Mouse (Mus musculus): ENCODE data around the gene Prpf8. TPM values are rescaled to one million over a fixed set of nuclear protein-coding genes. Genes with fewer than 3 reads are reported as not detected.

Gene Prpf8
- total RNA-seq, 2 experiments from 2014 or later = 117 to 121 TPM

- no peak for DNase-seq (ENCODE audit: extremely low spot score in 1 of 2, low spot score in 2 of 2)
- intact Hi-C loops (cut with DNase I) = no loop called here
Measured at GRCm38 (mm10) chr11:75470675-75471074, 15.9 kb upstream of the Prpf8 start.

- intact Hi-C loops (cut with DNase I) = no loop called here
- no peak for DNase-seq (ENCODE audit: extremely low spot score in 1 of 2, low spot score in 2 of 2)
Measured at GRCm38 (mm10) chr11:75472469-75473081, 14.0 kb upstream of the Prpf8 start.

- intact Hi-C loops (cut with DNase I) = no loop called here
Measured at GRCm38 (mm10) chr11:75473376-75473775, 13.2 kb upstream of the Prpf8 start.

GRCm38 (mm10) chr11:75486192-75486591 lies 424 bp upstream of the Prpf8 start:
- intact Hi-C loops (cut with DNase I) = no loop called here
- no peak for DNase-seq (ENCODE audit: extremely low spot score in 1 of 2, low spot score in 2 of 2)

More at GRCm38 (mm10) chr11:75473376-75473775, 13.2 kb upstream of the Prpf8 start:
- DNase-seq (ENCODE audit: extremely low spot score in 1 of 2, low spot score in 2 of 2) = no peak

GRCm38 (mm10) chr11:75487496-75487895 lies 880 bp downstream of the Prpf8 start:
- no peak for DNase-seq (ENCODE audit: extremely low spot score in 1 of 2, low spot score in 2 of 2)
- intact Hi-C loops (cut with DNase I) = no loop called here

GRCm38 (mm10) chr11:75494296-75495049 lies 7.9 kb downstream of the Prpf8 start:
- no peak for DNase-seq (ENCODE audit: extremely low spot score in 1 of 2, low spot score in 2 of 2)
- intact Hi-C loops (cut with DNase I) = loop anchor here (2.0 kb wide), 1 partner anchor 14 kb away; no protein-coding TSS in a partner anchor

- intact Hi-C loops (cut with DNase I) = no loop called here
Measured at GRCm38 (mm10) chr11:75498126-75498525, 11.5 kb downstream of the Prpf8 start.

GRCm38 (mm10) chr11:75508162-75508561 lies 21.5 kb downstream of the Prpf8 start:
- intact Hi-C loops (cut with DNase I) = loop anchor here (2.0 to 10.0 kb wide), 2 partner anchors 13 to 103 kb away; no protein-coding TSS in a partner anchor
- no peak for DNase-seq (ENCODE audit: extremely low spot score in 1 of 2, low spot score in 2 of 2)

More at GRCm38 (mm10) chr11:75498126-75498525, 11.5 kb downstream of the Prpf8 start:
- DNase-seq (ENCODE audit: extremely low spot score in 1 of 2, low spot score in 2 of 2) = no peak

GRCm38 (mm10) chr11:75508904-75509303 lies 22.3 kb downstream of the Prpf8 start:
- no peak for DNase-seq (ENCODE audit: extremely low spot score in 1 of 2, low spot score in 2 of 2)
- intact Hi-C loops (cut with DNase I) = loop anchor here (2.0 to 10.0 kb wide), 2 partner anchors 14 to 104 kb away; no protein-coding TSS in a partner anchor

GRCm38 (mm10) chr11:75509741-75510626 lies 23.4 kb downstream of the Prpf8 start, which contains the start of gene Rilp:
Gene Rilp, plus strand, starts transcription at chr11:75510094.
- intact Hi-C loops (cut with DNase I) = loop anchor here (2.0 to 10.0 kb wide), 3 partner anchors 15 to 335 kb away; partner anchors contain the start of gene Ovca2
- DNase-seq (ENCODE audit: extremely low spot score in 1 of 2, low spot score in 2 of 2) = peak; percentile 31 to 80

GRCm38 (mm10) chr11:75510627-75510993 lies 24.0 kb downstream of the Prpf8 start:
- DNase-seq (ENCODE audit: extremely low spot score in 1 of 2, low spot score in 2 of 2) = peak; percentile 85 to 96
- intact Hi-C loops (cut with DNase I) = loop anchor here (10.0 kb wide), 1 partner anchor 336 kb away; the partner anchor contains the start of gene Ovca2

- intact Hi-C loops (cut with DNase I) = loop anchor here (10.0 kb wide), 1 partner anchor 336 kb away; the partner anchor contains the start of gene Ovca2
- DNase-seq (ENCODE audit: extremely low spot score in 1 of 2, low spot score in 2 of 2) = peak in 1 of 2 experiments; percentile 70
Measured at GRCm38 (mm10) chr11:75511213-75511612, 24.6 kb downstream of the Prpf8 start.

GRCm38 (mm10) chr11:75512301-75513018 lies 25.8 kb downstream of the Prpf8 start:
- DNase-seq (ENCODE audit: extremely low spot score in 1 of 2, low spot score in 2 of 2) = no peak
- intact Hi-C loops (cut with DNase I) = loop anchor here (10.0 kb wide), 1 partner anchor 338 kb away; the partner anchor contains the start of gene Ovca2

GRCm38 (mm10) chr11:75513336-75513735 lies 26.7 kb downstream of the Prpf8 start, which contains the start of gene Scarf1:
Gene Scarf1, plus strand, starts transcription at chr11:75513540.
- DNase-seq (ENCODE audit: extremely low spot score in 1 of 2, low spot score in 2 of 2) = peak in 1 of 2 experiments; percentile 91
- intact Hi-C loops (cut with DNase I) = loop anchor here (10.0 kb wide), 1 partner anchor 339 kb away; the partner anchor contains the start of gene Ovca2

- intact Hi-C loops (cut with DNase I) = loop anchor here (10.0 kb wide), 1 partner anchor 340 kb away; the partner anchor contains the start of gene Ovca2
Measured at GRCm38 (mm10) chr11:75515186-75515585, 28.6 kb downstream of the Prpf8 start.

GRCm38 (mm10) chr11:75519834-75520633 lies 33.4 kb downstream of the Prpf8 start:
- DNase-seq (ENCODE audit: extremely low spot score in 1 of 2, low spot score in 2 of 2) = no peak
- intact Hi-C loops (cut with DNase I) = loop anchor here (10.0 kb wide), 1 partner anchor 345 kb away; the partner anchor contains the start of gene Ovca2

More at GRCm38 (mm10) chr11:75515186-75515585, 28.6 kb downstream of the Prpf8 start:
- peak in 1 of 2 experiments; percentile 47 for DNase-seq (ENCODE audit: extremely low spot score in 1 of 2, low spot score in 2 of 2)

GRCm38 (mm10) chr11:75521609-75522008 lies 35.0 kb downstream of the Prpf8 start:
- intact Hi-C loops (cut with DNase I) = no loop called here
- DNase-seq (ENCODE audit: extremely low spot score in 1 of 2, low spot score in 2 of 2) = no peak
